Mouse (Mus musculus) embryonic facial prominence, embryonic 12.5 days (tissue): ENCODE data around the gene St6gal1. TPM values are rescaled to one million over a fixed set of nuclear protein-coding genes. Genes with fewer than 3 reads are reported as not detected.
A peak's percentile ranks its signal among the peaks of the same experiment; 100 is the strongest.
"Not testable (repeated sequence)": the region's sequence is repeated elsewhere in the genome, so short reads cannot be mapped to it uniquely, and the experiment has no call there.

Experiments used
- ATAC-seq: fragments of 200-750 bp; cut with Nextera tagmentation; 2 replicates; pipeline ENCODE4 v1.8.0; 2017; ENCODE audit not compliant: insufficient number of reproducible peaks, insufficient read depth, low FRiP score, low TSS enrichment
- H3K27ac ChIP-seq: fragments of 300-500 bp; sonication (generic); 2 replicates; pipeline ENCODE4 v1.5.1; 2016; ENCODE audit warnings: mild to moderate bottlenecking
- H3K27me3 ChIP-seq: fragments of 300-500 bp; sonication (generic); 2 replicates; pipeline ENCODE4 v1.6.1; 2016; ENCODE audit warnings: mild to moderate bottlenecking, moderate library complexity
- H3K36me3 ChIP-seq: fragments of 300-500 bp; sonication (generic); 2 replicates; pipeline ENCODE4 v1.6.1; 2016; ENCODE audit warnings: mild to moderate bottlenecking
- H3K4me1 ChIP-seq: fragments of 300-500 bp; sonication (generic); 2 replicates; pipeline ENCODE4 v1.6.1; 2016
- H3K4me2 ChIP-seq: fragments of 300-500 bp; sonication (generic); replicated peaks from 2 replicates; pipeline ENCODE4 v1.6.1; 2016; ENCODE audit warnings: mild to moderate bottlenecking, moderate library complexity
- H3K4me3 ChIP-seq: fragments of 300-500 bp; sonication (generic); 2 replicates; pipeline ENCODE4 v1.5.1; 2016; ENCODE audit warnings: mild to moderate bottlenecking
- H3K9ac ChIP-seq: fragments of 300-500 bp; sonication (generic); 2 replicates; pipeline ENCODE4 v1.6.1; 2016; ENCODE audit warnings: mild to moderate bottlenecking, moderate library complexity
- H3K9me3 ChIP-seq: fragments of 300-500 bp; sonication (generic); 2 replicates; pipeline ENCODE4 v1.6.1; 2016; ENCODE audit warnings: mild to moderate bottlenecking, moderate library complexity
- WGBS: fragments of 180-500 bp; shearing (Covaris S2); methylation state at CpG from one replicate; pipeline ENCODE4 v1.1.7; 2016; 5-methylcytosine and 5-hydroxymethylcytosine counted together
- polyA plus RNA-seq: library from polyadenylated mRNA; unstranded; fragments of >200 nt; fragmentation: Nextera tagmentation; extraction: Ambion mirVana; gene quantifications from 2 replicates; pipeline ENCODE4 v1.2.1, GENCODE M21; 2016

Gene St6gal1
- polyA plus RNA-seq = 29.6 and 31.7 TPM in 2 replicates

- ATAC-seq = peak; percentile 42; the same call in 1 of the 2 replicates
- Histone ChIP-seq H3K36me3 (no peaks in the 10 kb centered on the region), H3K27ac (peak within 1 kb of the TSS; percentile 94), H3K4me1 (peaks cover 20% of the 10 kb centered on the region), H3K9ac (peak within 1 kb of the TSS; percentile 89), H3K4me2 (peak within 1 kb of the TSS; percentile 89), H3K4me3 (peak within 1 kb of the TSS; percentile 77), H3K9me3 (no peaks in the 10 kb centered on the region), H3K27me3 (no peaks in the 10 kb centered on the region)
- under 1% methylated on average over 20 of the region's 20 CpGs for WGBS
Observed at GRCm38 (mm10) chr16:23224671-23225068, at the start of gene St6gal1. Gene St6gal1 (plus strand): TSS chr16:23224740.

- Histone ChIP-seq H3K36me3 (no peaks in the 10 kb centered on the region), H3K4me3 (no peak overlapping the region), H3K4me1 (no peaks in the 10 kb centered on the region), H3K27ac (no peak overlapping the region), H3K4me2 (no peak overlapping the region), H3K27me3 (no peaks in the 10 kb centered on the region), H3K9ac (no peak overlapping the region), H3K9me3 (no peaks in the 10 kb centered on the region)
- 92% methylated on average over 5 of the region's 5 CpGs for WGBS
- ATAC-seq = no peak
Observed at GRCm38 (mm10) chr16:23174855-23175254, 49.7 kb upstream of the St6gal1 start.

GRCm38 (mm10) chr16:23175956-23176355, 48.6 kb upstream of the St6gal1 start:
- H3K36me3 ChIP-seq = no peaks in the 10 kb centered on the region
- ATAC-seq = no peak
- H3K4me1 ChIP-seq = no peaks in the 10 kb centered on the region
- H3K4me2 ChIP-seq = no peak overlapping the region
- WGBS = 41% methylated on average over 3 of the region's 3 CpGs
- H3K9me3 ChIP-seq = no peaks in the 10 kb centered on the region
- H3K4me3 ChIP-seq = no peak overlapping the region
- H3K9ac ChIP-seq = no peak overlapping the region
- H3K27ac ChIP-seq = no peak overlapping the region
- no peaks in the 10 kb centered on the region for H3K27me3 ChIP-seq

GRCm38 (mm10) chr16:23177856-23178255, 46.7 kb upstream of the St6gal1 start:
- ATAC-seq = no peak

GRCm38 (mm10) chr16:23178796-23179195, 45.7 kb upstream of the St6gal1 start:
- Histone ChIP-seq H3K36me3 (no peaks in the 10 kb centered on the region), H3K4me2 (no peak overlapping the region), H3K4me1 (no peaks in the 10 kb centered on the region), H3K27me3 (no peaks in the 10 kb centered on the region), H3K9me3 (no peaks in the 10 kb centered on the region), H3K4me3 (no peak overlapping the region), H3K9ac (no peak overlapping the region), H3K27ac (no peak overlapping the region)
- ATAC-seq = no peak
- WGBS = 87% methylated on average over 5 of the region's 5 CpGs

More at GRCm38 (mm10) chr16:23177856-23178255, 46.7 kb upstream of the St6gal1 start:
- Histone ChIP-seq H3K4me1 (no peaks in the 10 kb centered on the region), H3K4me3 (no peak overlapping the region), H3K36me3 (no peaks in the 10 kb centered on the region), H3K9ac (no peak overlapping the region), H3K27me3 (no peaks in the 10 kb centered on the region), H3K9me3 (no peaks in the 10 kb centered on the region), H3K27ac (no peak overlapping the region), H3K4me2 (no peak overlapping the region)
- WGBS = 94% methylated on average over 2 of the region's 2 CpGs

GRCm38 (mm10) chr16:23179436-23179835, 45.1 kb upstream of the St6gal1 start:
- H3K4me3 ChIP-seq, H3K9me3 ChIP-seq, H3K4me1 ChIP-seq, H3K27ac ChIP-seq, H3K4me2 ChIP-seq, H3K9ac ChIP-seq, ATAC-seq, H3K27me3 ChIP-seq, H3K36me3 ChIP-seq: not testable (repeated sequence)
- 89% methylated on average over 18 of the region's 18 CpGs for WGBS

- H3K9me3 ChIP-seq = no peaks in the 10 kb centered on the region
- H3K4me1 ChIP-seq = no peaks in the 10 kb centered on the region
- H3K4me2 ChIP-seq = no peak overlapping the region
- no peak for ATAC-seq
- H3K27ac ChIP-seq = no peak overlapping the region
- no peak overlapping the region for H3K4me3 ChIP-seq
- H3K36me3 ChIP-seq = no peaks in the 10 kb centered on the region
- H3K9ac ChIP-seq = no peak overlapping the region
- no peaks in the 10 kb centered on the region for H3K27me3 ChIP-seq
- 72% methylated on average over 4 of the region's 4 CpGs for WGBS
Observed at GRCm38 (mm10) chr16:23181054-23181453, 43.5 kb upstream of the St6gal1 start.

- H3K4me3 ChIP-seq = no peak overlapping the region
- no peak for ATAC-seq
- no peaks in the 10 kb centered on the region for H3K36me3 ChIP-seq
- no peak overlapping the region for H3K27ac ChIP-seq
- no peaks in the 10 kb centered on the region for H3K27me3 ChIP-seq
- H3K4me1 ChIP-seq = no peaks in the 10 kb centered on the region
- WGBS = 76% methylated on average over 3 of the region's 3 CpGs
- no peaks in the 10 kb centered on the region for H3K9me3 ChIP-seq
- no peak overlapping the region for H3K9ac ChIP-seq
- no peak overlapping the region for H3K4me2 ChIP-seq
Observed at GRCm38 (mm10) chr16:23181487-23181886, 43.1 kb upstream of the St6gal1 start.

- H3K27me3 ChIP-seq = no peaks in the 10 kb centered on the region
- no peak for ATAC-seq
- no peak overlapping the region for H3K4me2 ChIP-seq
- H3K9ac ChIP-seq = no peak overlapping the region
- no peaks in the 10 kb centered on the region for H3K36me3 ChIP-seq
- no peak overlapping the region for H3K27ac ChIP-seq
- 70% methylated on average over 1 of the region's 1 CpGs for WGBS
- H3K9me3 ChIP-seq = no peaks in the 10 kb centered on the region
- no peaks in the 10 kb centered on the region for H3K4me1 ChIP-seq
- H3K4me3 ChIP-seq = no peak overlapping the region
Observed at GRCm38 (mm10) chr16:23181942-23182597, 42.5 kb upstream of the St6gal1 start.

GRCm38 (mm10) chr16:23185824-23186223, 38.7 kb upstream of the St6gal1 start:
- Histone ChIP-seq H3K27ac (no peak overlapping the region), H3K4me2 (no peak overlapping the region), H3K9me3 (no peaks in the 10 kb centered on the region), H3K36me3 (no peaks in the 10 kb centered on the region), H3K4me1 (no peaks in the 10 kb centered on the region), H3K4me3 (no peak overlapping the region), H3K27me3 (no peaks in the 10 kb centered on the region), H3K9ac (no peak overlapping the region)
- no peak for ATAC-seq
- WGBS = 84% methylated on average over 2 of the region's 2 CpGs

GRCm38 (mm10) chr16:23186418-23186817, 38.1 kb upstream of the St6gal1 start:
- H3K9me3 ChIP-seq = no peaks in the 10 kb centered on the region
- 78% methylated on average over 4 of the region's 4 CpGs for WGBS
- no peak overlapping the region for H3K4me3 ChIP-seq
- H3K27me3 ChIP-seq = no peaks in the 10 kb centered on the region
- no peaks in the 10 kb centered on the region for H3K36me3 ChIP-seq
- no peak for ATAC-seq
- no peak overlapping the region for H3K4me2 ChIP-seq
- no peaks in the 10 kb centered on the region for H3K4me1 ChIP-seq
- H3K27ac ChIP-seq = no peak overlapping the region
- no peak overlapping the region for H3K9ac ChIP-seq

- no peak overlapping the region for H3K4me2 ChIP-seq
- H3K36me3 ChIP-seq = no peaks in the 10 kb centered on the region
- no peak for ATAC-seq
- no peak overlapping the region for H3K9ac ChIP-seq
- no peak overlapping the region for H3K27ac ChIP-seq
- no peaks in the 10 kb centered on the region for H3K9me3 ChIP-seq
- 89% methylated on average over 7 of the region's 7 CpGs for WGBS
- H3K4me3 ChIP-seq = no peak overlapping the region
- no peaks in the 10 kb centered on the region for H3K4me1 ChIP-seq
- no peaks in the 10 kb centered on the region for H3K27me3 ChIP-seq
Observed at GRCm38 (mm10) chr16:23187983-23188382, 36.6 kb upstream of the St6gal1 start.
